8 mouse cellular contexts compared by ENCODE assay signal in the genomic region with DNA sequence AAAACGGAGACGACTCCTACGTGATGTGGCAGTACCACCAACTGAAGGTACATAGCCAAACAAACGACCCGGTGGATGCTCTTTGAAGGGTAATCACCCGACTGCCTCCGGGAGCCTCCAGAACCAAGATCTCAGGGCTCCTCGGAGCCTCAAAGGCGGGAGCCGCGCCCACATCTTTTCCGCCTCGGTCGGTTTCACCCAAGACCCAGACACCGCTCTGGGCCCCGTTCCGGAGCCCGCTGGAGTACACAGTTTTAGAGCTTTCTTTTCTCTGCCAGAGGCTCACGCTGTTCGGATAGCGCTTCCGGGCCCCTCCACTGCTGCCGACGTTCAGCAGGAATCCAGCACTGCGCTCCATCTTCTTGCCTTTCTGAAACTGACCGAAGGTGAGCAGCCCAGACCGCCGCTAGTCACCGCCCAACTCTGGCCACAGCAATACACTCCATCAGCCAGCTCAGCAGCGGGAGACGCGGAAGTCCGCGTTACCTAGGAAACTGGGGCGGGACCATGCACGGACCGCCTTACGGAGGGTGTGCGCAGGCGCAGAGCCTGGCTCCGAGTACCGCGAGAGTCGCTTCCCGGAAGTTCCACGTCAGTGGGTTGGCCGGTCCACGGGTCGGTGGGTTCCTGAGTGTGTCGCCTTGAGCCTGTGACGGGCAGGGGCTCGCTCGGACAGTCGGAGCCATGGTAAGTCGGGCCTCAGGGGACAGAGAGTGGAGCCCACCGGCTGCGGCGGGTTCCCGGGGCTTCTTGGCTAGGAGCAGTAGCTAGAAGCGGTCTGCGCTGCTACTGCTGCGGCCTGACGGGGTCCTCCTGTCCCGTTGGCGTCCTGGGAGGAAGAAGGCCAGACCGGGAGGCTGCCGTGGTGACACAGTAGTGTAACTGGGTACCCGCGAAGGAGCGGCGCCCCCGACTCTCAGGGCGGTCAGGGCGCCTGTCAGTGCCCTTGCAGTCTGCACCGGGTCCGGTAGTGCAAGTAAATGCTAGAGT. TPM values are rescaled to one million over a fixed set of nuclear protein-coding genes. Genes with fewer than 3 reads are reported as not detected.
A peak's percentile ranks its signal among the peaks of the same experiment; 100 is the strongest.
DNase-seq lines count a peak whose midpoint lies in the region; ATAC-seq and TF ChIP-seq lines count a peak whose summit lies in the region.

A gene (plus strand): TSS at position 585 of the 990 bp plus-strand sequence.

- TF ChIP-seq CTCF in G1E (IDR thresholded peaks at IDR 0.05; ENCODE audit: low read depth, low read length): no peak
- no peak for TF ChIP-seq CTCF in forebrain, postnatal 0 days (IDR thresholded peaks at IDR 0.05; ENCODE audit: low read depth)

- ATAC-seq in G1E (ENCODE audit: extremely low read depth, insufficient number of reproducible peaks, low FRiP score, poor library complexity, severe bottlenecking): peak; percentile 95
- peak; percentile 99 for ATAC-seq in forebrain, postnatal 0 days
- ATAC-seq in lung, embryonic 15.5 days (ENCODE audit: borderline replicate concordance, extremely low read depth, low FRiP score, low TSS enrichment): peak; percentile 100

- H3K4me2 ChIP-seq in forebrain, postnatal 0 days (ENCODE audit: low read depth): peak within 1 kb of the TSS; percentile 64
- peak within 1 kb of the TSS; percentile 75 for H3K4me2 ChIP-seq in lung, embryonic 15.5 days

- H3K4me1 ChIP-seq in G1E (ENCODE audit: insufficient read depth, low read depth, low read length): peaks cover 25% of the 10 kb centered on the region
- peaks cover 14% of the 10 kb centered on the region for H3K4me1 ChIP-seq in forebrain, postnatal 0 days (ENCODE audit: insufficient read depth)
- H3K4me1 ChIP-seq in lung, embryonic 15.5 days: peaks cover 17% of the 10 kb centered on the region

- H3K27me3 ChIP-seq in G1E (ENCODE audit: insufficient read depth, low read length): peaks cover 13% of the 10 kb centered on the region
- H3K27me3 ChIP-seq in forebrain, postnatal 0 days (ENCODE audit: insufficient read depth, low read length): no peaks in the 10 kb centered on the region
- no peaks in the 10 kb centered on the region for H3K27me3 ChIP-seq in lung, embryonic 15.5 days

- DNase-seq in G1E (ENCODE audit: low spot score): peak; percentile 80
- DNase-seq in cerebellum, adult 18-20 months: peak; percentile 98 to 99
- DNase-seq in forebrain, postnatal 0 days: peak; percentile 99
- DNase-seq in heart, postnatal 4 days: peak; percentile 99
- peak; percentile 97 to 98 for DNase-seq in layer of hippocampus, adult 8-10 months (ENCODE audit: low spot score in 2 of 2)
- DNase-seq in ovary, adult 18-20 months (ENCODE audit: low spot score): peak; percentile 97
- DNase-seq in thymus, postnatal 0 days (ENCODE audit: low spot score): peak; percentile 97

- H3K36me3 ChIP-seq in G1E (replicated peaks): peaks cover 24% of the 10 kb centered on the region
- 0 out of 2 replicates have a peak, but pooled peaks cover 5% of the 10 kb centered on the region for H3K36me3 ChIP-seq in forebrain, postnatal 0 days (ENCODE audit: insufficient read depth)
- H3K36me3 ChIP-seq in lung, embryonic 15.5 days: peaks cover 7% of the 10 kb centered on the region

- no peaks in the 10 kb centered on the region for H3K9me3 ChIP-seq in G1E (replicated peaks)
- H3K9me3 ChIP-seq in forebrain, postnatal 0 days (ENCODE audit: low read length): no peaks in the 10 kb centered on the region
- no peaks in the 10 kb centered on the region for H3K9me3 ChIP-seq in lung, embryonic 15.5 days

- peak within 1 kb of the TSS; percentile 81 for H3K9ac ChIP-seq in forebrain, postnatal 0 days
- H3K9ac ChIP-seq in lung, embryonic 15.5 days: peak within 1 kb of the TSS; percentile 83

- H3K27ac ChIP-seq in forebrain, postnatal 0 days (ENCODE audit: low read depth, low read length): peak within 1 kb of the TSS; percentile 86
- H3K27ac ChIP-seq in lung, embryonic 15.5 days: peak within 1 kb of the TSS; percentile 75

- 2% methylated on average over 76 of the region's 76 CpGs for WGBS in forebrain, postnatal 0 days
- WGBS in lung, embryonic 15.5 days: under 1% methylated on average over 76 of the region's 76 CpGs

- peak within 1 kb of the TSS; percentile 98 for H3K4me3 ChIP-seq in G1E (ENCODE audit: low read depth, low read length)
- peak within 1 kb of the TSS; percentile 98 for H3K4me3 ChIP-seq in forebrain, postnatal 0 days (ENCODE audit: low read depth, low read length)
- H3K4me3 ChIP-seq in lung, embryonic 15.5 days: peak within 1 kb of the TSS; percentile 81

RNA-seq across cellular contexts. Expression of the gene that starts here (rescaled TPM):
- total RNA-seq in G1E (2014; fragmentation: Nextera tagmentation): 194 and 197 TPM in 2 replicates
- 182 and 205 TPM in 2 replicates for total RNA-seq in G1E (2017)
- polyA plus RNA-seq in G1E (2012): 6.8 and 9.4 TPM in 2 replicates
- 96.3 and 116 TPM in 2 replicates for total RNA-seq in forebrain, postnatal 0 days (2014; rRNA removed)
- 109 TPM in 2 replicates for polyA plus RNA-seq in forebrain, postnatal 0 days (2015; fragmentation: Nextera tagmentation; extraction: Ambion mirVana)
- total RNA-seq in heart, postnatal 4 days (2021): 100 to 1,000 TPM; 126 to 128 TPM
- total RNA-seq in layer of hippocampus, adult 8-10 months (2022): 10 to 100 TPM; 89.5 to 93.9 (median 92.0) TPM
- 165 and 174 TPM in 2 replicates for polyA plus RNA-seq in lung, embryonic 15.5 days (2015; fragmentation: Nextera tagmentation; extraction: Ambion mirVana)
- polyA plus RNA-seq in thymus, postnatal 0 days (2015; fragmentation: Nextera tagmentation; extraction: Ambion mirVana): 103 and 110 TPM in 2 replicates

Comparison
In these comparisons a context has a peak if more than half of its experiments do, and no peak if none do; other contexts are left out.
1. Peak in every context shown above with its lines: DNase-seq, ATAC-seq, H3K4me3 ChIP-seq and H3K27ac ChIP-seq.
2. RNA of the gene that starts here (polyA plus RNA-seq): 165 to 174 TPM in lung, embryonic 15.5 days, 109 TPM in forebrain, postnatal 0 days and 103 to 110 TPM in thymus, postnatal 0 days; 6.8 to 9.4 TPM in G1E; every median in the first group is over 10 times any median in the second.